Mouse (Mus musculus) brain, embryonic 14.5 days (tissue): Measurements from ENCODE around the gene Odf2l.

Experiments
- CTCF ChIP-seq: fragments of 200-500 bp; IDR thresholded peaks from 2 replicates; pipeline ENCODE4 v1.5.1; 2012; ENCODE audit warnings: inconsistent platforms, mild to moderate bottlenecking, moderate library complexity, borderline replicate concordance; ENCODE audit not compliant: insufficient read depth, insufficient read length; ENCODE audit errors: extremely low read depth
- POLR2A ChIP-seq: fragments of 200-500 bp; IDR thresholded peaks from 2 replicates; pipeline ENCODE4 v1.6.1; 2012; ENCODE audit warnings: mild to moderate bottlenecking, inconsistent platforms, borderline replicate concordance; ENCODE audit not compliant: poor library complexity, insufficient read depth, insufficient read length, severe bottlenecking; ENCODE audit errors: extremely low read depth

GRCm38 (mm10) chr3:145198050-145198449 lies 79.7 kb downstream of the Odf2l start:
- TF ChIP-seq CTCF (no peak), POLR2A (no peak)
